Mouse (Mus musculus) forelimb bud, embryonic 11.5 days (tissue): ENCODE measurements at regions not wholly inside any gene's neighbourhood (a gene's known extent, or its start where the extent isn't known, plus 50 kb on each side); places are given as distances from the start of the nearest gene placed in this dataset.
A peak's percentile ranks its signal among the peaks of the same experiment; 100 is the strongest.

Source experiments
- DNase-seq: peaks from one replicate; pipeline ENCODE4 v3.0.0-alpha.2; 2012; ENCODE audit warnings: low read depth, low spot score

GRCm38 (mm10) chr16:93272636-93273035, 331.2 kb downstream of the Setd4 start:
- peak; percentile 71 for DNase-seq

- peak; percentile 91 for DNase-seq
Measured at GRCm38 (mm10) chr16:93272146-93272545, 331.7 kb downstream of the Setd4 start.

- DNase-seq: no peak
Measured at GRCm38 (mm10) chr16:93264061-93264585, 339.7 kb downstream of the Setd4 start.

- DNase-seq: peak; percentile 86
Measured at GRCm38 (mm10) chr16:93263141-93263815, 340.6 kb downstream of the Setd4 start.

- DNase-seq: no peak
Measured at GRCm38 (mm10) chr16:93246825-93247224, 357.0 kb downstream of the Setd4 start.

GRCm38 (mm10) chr16:93245738-93246137, 358.1 kb downstream of the Setd4 start:
- no peak for DNase-seq

- no peak for DNase-seq
Measured at GRCm38 (mm10) chr16:93238898-93239297, 365.0 kb downstream of the Setd4 start.

- no peak for DNase-seq
Measured at GRCm38 (mm10) chr16:93238326-93238725, 365.5 kb downstream of the Setd4 start.

- DNase-seq: no peak
Measured at GRCm38 (mm10) chr16:93225644-93226043, 378.2 kb downstream of the Setd4 start.

GRCm38 (mm10) chr16:93225196-93225595, 378.7 kb downstream of the Setd4 start:
- no peak for DNase-seq

GRCm38 (mm10) chr16:93219731-93220130, 384.1 kb downstream of the Setd4 start:
- no peak for DNase-seq

- DNase-seq: no peak
Measured at GRCm38 (mm10) chr16:93218402-93218801, 385.5 kb downstream of the Setd4 start.

- DNase-seq: no peak
Measured at GRCm38 (mm10) chr16:93217600-93218226, 386.1 kb downstream of the Setd4 start.

- no peak for DNase-seq
Measured at GRCm38 (mm10) chr16:93215630-93216029, 388.2 kb downstream of the Setd4 start.

GRCm38 (mm10) chr16:93213618-93214017, 387.7 kb upstream of the Runx1 start:
- no peak for DNase-seq

- no peak for DNase-seq
Measured at GRCm38 (mm10) chr16:93207675-93208074, 381.7 kb upstream of the Runx1 start.

GRCm38 (mm10) chr16:93207217-93207616, 381.3 kb upstream of the Runx1 start:
- no peak for DNase-seq

- DNase-seq: no peak
Measured at GRCm38 (mm10) chr16:93206325-93206724, 380.4 kb upstream of the Runx1 start.

- no peak for DNase-seq
Measured at GRCm38 (mm10) chr16:93204601-93205000, 378.7 kb upstream of the Runx1 start.

- no peak for DNase-seq
Measured at GRCm38 (mm10) chr16:93202591-93202990, 376.6 kb upstream of the Runx1 start.

GRCm38 (mm10) chr16:93197300-93197699, 371.4 kb upstream of the Runx1 start:
- DNase-seq: no peak

GRCm38 (mm10) chr16:93193921-93194481, 368.1 kb upstream of the Runx1 start:
- no peak for DNase-seq

- DNase-seq: no peak
Measured at GRCm38 (mm10) chr16:93193263-93193662, 367.3 kb upstream of the Runx1 start.
